Mouse (Mus musculus): ENCODE measurements around the gene Nfya. TPM values are rescaled to one million over a fixed set of nuclear protein-coding genes. Genes with fewer than 3 reads are reported as not detected.
A peak's percentile ranks its signal among the peaks of the same experiment; 100 is the strongest.

The Nfya gene
- total RNA-seq (2021) (10 to 100 TPM; 14.7 to 21.2 TPM), polyA plus RNA-seq (2012; rRNA removed) (33.1 and 41.9 TPM in 2 replicates)
- long read RNA-seq, partial matches to known transcripts = 0 of 3 reads
- long read RNA-seq, other reads (novel, unspliced or antisense) = 3 of 3 reads

GRCm38 (mm10) chr17:48409380-48410298 lies at the start of gene Nfya, which contains the start of gene Oard1:
Nfya (minus strand) TSS chr17:48409906.
Oard1 (plus strand) TSS chr17:48410014.
- intact Hi-C loops (cut with DNase I) = loop anchor here (2.0 kb wide), 1 partner anchor 17 kb away; no protein-coding TSS in a partner anchor
- peaks cover 5% of the 10 kb centered on the region for H3K79me2 ChIP-seq (replicated peaks; ENCODE audit: control insufficient read depth, insufficient read depth, low read length)
- under 1% methylated on average over 83 of the region's 84 CpGs for WGBS
- peak within 1 kb of the TSS; percentile 94 for H3K4me3 ChIP-seq
- peak within 1 kb of the TSS; percentile 95 for H3K27ac ChIP-seq
- no peaks in the 10 kb centered on the region for H3K27me3 ChIP-seq (ENCODE audit: control insufficient read depth, insufficient read depth, low read length)
- peak within 1 kb of the TSS; percentile 85 for H3K9ac ChIP-seq (ENCODE audit: low read depth, low read length)
- peaks cover 11% of the 10 kb centered on the region for H3K36me3 ChIP-seq (ENCODE audit: control insufficient read depth, insufficient read depth, low read length)
- H3K4me1 ChIP-seq (ENCODE audit: control insufficient read depth, insufficient read depth, low read length) = peaks cover 5% of the 10 kb centered on the region
- DNase-seq = peak; percentile 99 to 100
- TF ChIP-seq POLR2A (IDR thresholded peaks at IDR 0.05; ENCODE audit: insufficient read depth, low read depth, low read length) (peak; percentile 82), EP300 (IDR thresholded peaks at IDR 0.05; ENCODE audit: insufficient read depth, low read depth, low read length) (no peak; the same call in 1 of the 2 replicates)

- intact Hi-C loops (cut with DNase I) = no loop called here
These were observed 48.4 kb upstream of the Nfya start for GRCm38 (mm10) chr17:48457971-48458653.

GRCm38 (mm10) chr17:48455955-48456354 lies 46.2 kb upstream of the Nfya start:
- Histone ChIP-seq H3K36me3 (ENCODE audit: control insufficient read depth, insufficient read depth, low read length) (no peaks in the 10 kb centered on the region), H3K27me3 (ENCODE audit: control insufficient read depth, insufficient read depth, low read length) (no peaks in the 10 kb centered on the region), H3K27ac (no peak overlapping the region), H3K4me1 (ENCODE audit: control insufficient read depth, insufficient read depth, low read length) (no peaks in the 10 kb centered on the region), H3K79me2 (replicated peaks; ENCODE audit: control insufficient read depth, insufficient read depth, low read length) (no peaks in the 10 kb centered on the region), H3K9ac (ENCODE audit: low read depth, low read length) (no peak overlapping the region), H3K4me3 (no peak overlapping the region)
- intact Hi-C loops (cut with DNase I) = no loop called here
- DNase-seq = no peak
- TF ChIP-seq EP300 (IDR thresholded peaks at IDR 0.05; ENCODE audit: insufficient read depth, low read depth, low read length) (no peak), CTCF (IDR thresholded peaks at IDR 0.05) (no peak), POLR2A (IDR thresholded peaks at IDR 0.05; ENCODE audit: insufficient read depth, low read depth, low read length) (no peak)
- 95% methylated on average over 2 of the region's 2 CpGs for WGBS

More at GRCm38 (mm10) chr17:48457971-48458653, 48.4 kb upstream of the Nfya start:
- no peaks in the 10 kb centered on the region for H3K27me3 ChIP-seq (ENCODE audit: control insufficient read depth, insufficient read depth, low read length)
- WGBS = 70% methylated on average over 13 of the region's 13 CpGs
- no peak for TF ChIP-seq CTCF (IDR thresholded peaks at IDR 0.05)
- no peak for TF ChIP-seq EP300 (IDR thresholded peaks at IDR 0.05; ENCODE audit: insufficient read depth, low read depth, low read length)
- H3K27ac ChIP-seq = no peak overlapping the region
- no peak for DNase-seq
- no peaks in the 10 kb centered on the region for H3K79me2 ChIP-seq (replicated peaks; ENCODE audit: control insufficient read depth, insufficient read depth, low read length)
- H3K4me1 ChIP-seq (ENCODE audit: control insufficient read depth, insufficient read depth, low read length) = no peaks in the 10 kb centered on the region
- no peaks in the 10 kb centered on the region for H3K36me3 ChIP-seq (ENCODE audit: control insufficient read depth, insufficient read depth, low read length)
- no peak overlapping the region for H3K4me3 ChIP-seq
- no peak overlapping the region for H3K9ac ChIP-seq (ENCODE audit: low read depth, low read length)

- H3K27me3 ChIP-seq (ENCODE audit: control insufficient read depth, insufficient read depth, low read length) = no peaks in the 10 kb centered on the region
- no peak within 1 kb of the TSS for H3K27ac ChIP-seq
- H3K4me3 ChIP-seq = no peak within 1 kb of the TSS
- TF ChIP-seq POLR2A (IDR thresholded peaks at IDR 0.05; ENCODE audit: insufficient read depth, low read depth, low read length) = no peak
- TF ChIP-seq CTCF (IDR thresholded peaks at IDR 0.05) = no peak
- TF ChIP-seq EP300 (IDR thresholded peaks at IDR 0.05; ENCODE audit: insufficient read depth, low read depth, low read length) = no peak
- H3K4me1 ChIP-seq (ENCODE audit: control insufficient read depth, insufficient read depth, low read length) = no peaks in the 10 kb centered on the region
- no peaks in the 10 kb centered on the region for H3K36me3 ChIP-seq (ENCODE audit: control insufficient read depth, insufficient read depth, low read length)
- H3K79me2 ChIP-seq (replicated peaks; ENCODE audit: control insufficient read depth, insufficient read depth, low read length) = no peaks in the 10 kb centered on the region
- WGBS = 75% methylated on average over 11 of the region's 11 CpGs
- no peak for DNase-seq
- intact Hi-C loops (cut with DNase I) = loop anchor here (5.0 kb wide), 1 partner anchor 37 kb away; no protein-coding TSS in a partner anchor
- no peak within 1 kb of the TSS for H3K9ac ChIP-seq (ENCODE audit: low read depth, low read length)
These were observed 45.0 kb upstream of the Nfya start, which contains the start of gene Unc5cl for GRCm38 (mm10) chr17:48454688-48455087. Unc5cl (plus strand) TSS chr17:48454901.

- 57% methylated on average over 7 of the region's 7 CpGs for WGBS
These were observed 44.5 kb upstream of the Nfya start for GRCm38 (mm10) chr17:48454190-48454589.

More at GRCm38 (mm10) chr17:48454190-48454589, 44.5 kb upstream of the Nfya start:
- no peak overlapping the region for H3K9ac ChIP-seq (ENCODE audit: low read depth, low read length)
- no peaks in the 10 kb centered on the region for H3K36me3 ChIP-seq (ENCODE audit: control insufficient read depth, insufficient read depth, low read length)
- TF ChIP-seq CTCF (IDR thresholded peaks at IDR 0.05) (no peak), EP300 (IDR thresholded peaks at IDR 0.05; ENCODE audit: insufficient read depth, low read depth, low read length) (no peak), POLR2A (IDR thresholded peaks at IDR 0.05; ENCODE audit: insufficient read depth, low read depth, low read length) (no peak)
- H3K79me2 ChIP-seq (replicated peaks; ENCODE audit: control insufficient read depth, insufficient read depth, low read length) = no peaks in the 10 kb centered on the region
- intact Hi-C loops (cut with DNase I) = loop anchor here (5.0 kb wide), 1 partner anchor 37 kb away; no protein-coding TSS in a partner anchor
- no peak for DNase-seq
- no peak overlapping the region for H3K4me3 ChIP-seq
- H3K27me3 ChIP-seq (ENCODE audit: control insufficient read depth, insufficient read depth, low read length) = no peaks in the 10 kb centered on the region
- no peaks in the 10 kb centered on the region for H3K4me1 ChIP-seq (ENCODE audit: control insufficient read depth, insufficient read depth, low read length)
- H3K27ac ChIP-seq = no peak overlapping the region
